Mouse (Mus musculus) neural tube, embryonic 14.5 days (tissue): ENCODE measurements around the gene 4930467E23Rik. TPM values are rescaled to one million over a fixed set of nuclear protein-coding genes. Genes with fewer than 3 reads are reported as not detected.
"Not testable (repeated sequence)": the region's sequence is repeated elsewhere in the genome, so short reads cannot be mapped to it uniquely, and the experiment has no call there.

Source experiments
- ATAC-seq: fragments of 200-750 bp; cut with Nextera tagmentation; 2 replicates; pipeline ENCODE4 v1.8.0; 2017; ENCODE audit warnings: low read depth, mild to moderate bottlenecking, moderate TSS enrichment, moderate library complexity
- H3K27ac ChIP-seq: fragments of 300-500 bp; sonication (generic); 2 replicates; pipeline ENCODE4 v1.5.1; 2014; ENCODE audit warnings: low read depth, mild to moderate bottlenecking, control low read depth, low read length, moderate library complexity, mixed read lengths
- H3K27me3 ChIP-seq: fragments of 300-500 bp; sonication (generic); 2 replicates; pipeline ENCODE4 v1.6.1; 2014; ENCODE audit warnings: low read length; ENCODE audit not compliant: control insufficient read depth, insufficient read depth
- H3K36me3 ChIP-seq: fragments of 300-500 bp; sonication (generic); 2 replicates; pipeline ENCODE4 v1.6.1; 2014; ENCODE audit warnings: low read length, mixed read lengths; ENCODE audit not compliant: control insufficient read depth, insufficient read depth
- H3K4me1 ChIP-seq: fragments of 300-500 bp; sonication (generic); 2 replicates; pipeline ENCODE4 v1.6.1; 2014; ENCODE audit warnings: low read length; ENCODE audit not compliant: control insufficient read depth, insufficient read depth
- H3K4me2 ChIP-seq: fragments of 300-500 bp; sonication (generic); 2 replicates; pipeline ENCODE4 v1.6.1; 2014; ENCODE audit warnings: mild to moderate bottlenecking, low read depth, low read length, control low read depth
- H3K4me3 ChIP-seq: fragments of 300-500 bp; sonication (generic); 2 replicates; pipeline ENCODE4 v1.5.1; 2014; ENCODE audit warnings: low read depth, low read length, control low read depth, mixed read lengths
- H3K9ac ChIP-seq: fragments of 300-500 bp; sonication (generic); replicated peaks from 2 replicates; pipeline ENCODE4 v1.6.1; 2014; ENCODE audit warnings: low read depth, mild to moderate bottlenecking, control low read depth, low read length, mixed read lengths
- H3K9me3 ChIP-seq: fragments of 300-500 bp; sonication (generic); 2 replicates; pipeline ENCODE4 v1.6.1; 2016; ENCODE audit warnings: low read length; ENCODE audit not compliant: control insufficient read depth
- WGBS: fragments of 180-500 bp; shearing (Covaris S2); extraction: QIAGEN DNeasy Blood & Tissue Kit; methylation state at CpG from one replicate; pipeline ENCODE4 v1.1.7; 2014; 5-methylcytosine and 5-hydroxymethylcytosine counted together
- polyA plus RNA-seq: library from polyadenylated mRNA; unstranded; fragments of >200 nt; fragmentation: Nextera tagmentation; extraction: Ambion mirVana; gene quantifications from 2 replicates; pipeline ENCODE4 v1.2.1, GENCODE M21; 2014

4930467E23Rik gene
- polyA plus RNA-seq, 1 experiment from 2014 or later: not detected

GRCm38 (mm10) chr8:19701326-19701725, 28.1 kb upstream of the 4930467E23Rik start:
- H3K9me3 ChIP-seq, H3K27me3 ChIP-seq, H3K4me1 ChIP-seq, H3K4me2 ChIP-seq, ATAC-seq, H3K27ac ChIP-seq, H3K4me3 ChIP-seq, H3K9ac ChIP-seq, H3K36me3 ChIP-seq: not testable (repeated sequence)
- WGBS: 94% methylated on average over 2 of the region's 2 CpGs

GRCm38 (mm10) chr8:19702276-19702675, 27.1 kb upstream of the 4930467E23Rik start:
- 92% methylated on average over 2 of the region's 2 CpGs for WGBS

GRCm38 (mm10) chr8:19702972-19703709, 26.2 kb upstream of the 4930467E23Rik start:
- H3K27me3 ChIP-seq, H3K4me2 ChIP-seq, H3K9ac ChIP-seq, H3K27ac ChIP-seq, H3K36me3 ChIP-seq, H3K9me3 ChIP-seq, H3K4me1 ChIP-seq, H3K4me3 ChIP-seq: not testable (repeated sequence)
- 45% methylated on average over 12 of the region's 13 CpGs for WGBS
- peak; percentile 92 for ATAC-seq

More at GRCm38 (mm10) chr8:19702276-19702675, 27.1 kb upstream of the 4930467E23Rik start:
- H3K4me3 ChIP-seq, H3K36me3 ChIP-seq, H3K4me2 ChIP-seq, H3K9ac ChIP-seq, H3K4me1 ChIP-seq, H3K27me3 ChIP-seq, H3K27ac ChIP-seq, ATAC-seq, H3K9me3 ChIP-seq: not testable (repeated sequence)

- H3K9ac ChIP-seq, H3K9me3 ChIP-seq, H3K27ac ChIP-seq, H3K27me3 ChIP-seq, H3K4me2 ChIP-seq, H3K4me1 ChIP-seq, H3K4me3 ChIP-seq, ATAC-seq, H3K36me3 ChIP-seq: not testable (repeated sequence)
Observed at GRCm38 (mm10) chr8:19703906-19704305, 25.5 kb upstream of the 4930467E23Rik start.

GRCm38 (mm10) chr8:19704441-19705215, 24.7 kb upstream of the 4930467E23Rik start:
- H3K27me3 ChIP-seq, H3K4me3 ChIP-seq, H3K4me2 ChIP-seq, H3K9ac ChIP-seq, H3K4me1 ChIP-seq, H3K36me3 ChIP-seq, H3K9me3 ChIP-seq, H3K27ac ChIP-seq, ATAC-seq: not testable (repeated sequence)
- 40% methylated on average over 1 of the region's 4 CpGs for WGBS

- WGBS: 79% methylated on average over 9 of the region's 9 CpGs
- not testable (repeated sequence) for H3K4me3 ChIP-seq, H3K4me1 ChIP-seq, H3K27ac ChIP-seq, ATAC-seq, H3K4me2 ChIP-seq, H3K9me3 ChIP-seq, H3K36me3 ChIP-seq, H3K27me3 ChIP-seq, H3K9ac ChIP-seq
Observed at GRCm38 (mm10) chr8:19705216-19705600, 24.2 kb upstream of the 4930467E23Rik start.

- ATAC-seq, H3K9me3 ChIP-seq, H3K27ac ChIP-seq, H3K4me3 ChIP-seq, H3K4me2 ChIP-seq, H3K4me1 ChIP-seq, H3K9ac ChIP-seq, H3K27me3 ChIP-seq, H3K36me3 ChIP-seq: not testable (repeated sequence)
- WGBS: 90% methylated on average over 4 of the region's 4 CpGs
Observed at GRCm38 (mm10) chr8:19706101-19706725, 23.2 kb upstream of the 4930467E23Rik start.

GRCm38 (mm10) chr8:19706918-19707760, 22.2 kb upstream of the 4930467E23Rik start:
- H3K4me2 ChIP-seq, H3K4me1 ChIP-seq, H3K4me3 ChIP-seq, H3K27me3 ChIP-seq, H3K36me3 ChIP-seq, H3K27ac ChIP-seq, ATAC-seq, H3K9ac ChIP-seq, H3K9me3 ChIP-seq: not testable (repeated sequence)
- 75% methylated on average over 7 of the region's 7 CpGs for WGBS
